Mouse (Mus musculus): ENCODE results near the gene Orc1. TPM values are rescaled to one million over a fixed set of nuclear protein-coding genes. Genes with fewer than 3 reads are reported as not detected.

The Orc1 gene
- 8.1 and 8.2 TPM in 2 replicates for polyA plus RNA-seq (2015; fragmentation: Nextera tagmentation; extraction: Ambion mirVana)

GRCm38 (mm10) chr4:108578840-108579742, at the start of gene Orc1, which contains the start of gene Prpf38a:
Gene Orc1 (plus strand): TSS chr4:108579423.
Gene Prpf38a (minus strand): TSS chr4:108579336.
- no peaks in the 10 kb centered on the region for H3K9me3 ChIP-seq
- H3K4me2 ChIP-seq: peak within 1 kb of the TSS; percentile 92
- H3K27me3 ChIP-seq: no peaks in the 10 kb centered on the region
- peaks cover 20% of the 10 kb centered on the region for H3K36me3 ChIP-seq
- under 1% methylated on average over 63 of the region's 64 CpGs for WGBS
- H3K27ac ChIP-seq: peak within 1 kb of the TSS; percentile 84
- peaks cover 20% of the 10 kb centered on the region for H3K4me1 ChIP-seq
- H3K4me3 ChIP-seq: peak within 1 kb of the TSS; percentile 75
- H3K9ac ChIP-seq: peak within 1 kb of the TSS; percentile 65
- peak; percentile 97 for ATAC-seq (ENCODE audit: insufficient number of reproducible peaks, low FRiP score, low TSS enrichment, low read depth)

GRCm38 (mm10) chr4:108539701-108540100, 39.5 kb upstream of the Orc1 start:
- no peaks in the 10 kb centered on the region for H3K4me1 ChIP-seq
- H3K27ac ChIP-seq: no peak overlapping the region
- no peak overlapping the region for H3K9ac ChIP-seq
- no peak for ATAC-seq (ENCODE audit: insufficient number of reproducible peaks, low FRiP score, low TSS enrichment, low read depth)
- peaks cover 10% of the 10 kb centered on the region; the same call in 1 of the 2 replicates for H3K36me3 ChIP-seq
- H3K9me3 ChIP-seq: no peaks in the 10 kb centered on the region
- H3K4me2 ChIP-seq: no peak overlapping the region
- no peaks in the 10 kb centered on the region for H3K27me3 ChIP-seq
- WGBS: 75% methylated on average over 2 of the region's 2 CpGs
- no peak overlapping the region for H3K4me3 ChIP-seq

- H3K36me3 ChIP-seq: peaks cover 74% of the 10 kb centered on the region
- no peak overlapping the region for H3K27ac ChIP-seq
- no peak overlapping the region for H3K9ac ChIP-seq
- ATAC-seq (ENCODE audit: insufficient number of reproducible peaks, low FRiP score, low TSS enrichment, low read depth): no peak
- 86% methylated on average over 1 of the region's 1 CpGs for WGBS
- no peaks in the 10 kb centered on the region for H3K4me1 ChIP-seq
- H3K4me3 ChIP-seq: no peak overlapping the region
- no peak overlapping the region for H3K4me2 ChIP-seq
- no peaks in the 10 kb centered on the region for H3K9me3 ChIP-seq
- no peaks in the 10 kb centered on the region for H3K27me3 ChIP-seq
Observed at GRCm38 (mm10) chr4:108565026-108565425, 14.2 kb upstream of the Orc1 start.

- H3K9me3 ChIP-seq: no peaks in the 10 kb centered on the region
Observed at GRCm38 (mm10) chr4:108572644-108573043, 6.6 kb upstream of the Orc1 start.

GRCm38 (mm10) chr4:108579743-108580411, 654 bp downstream of the Orc1 start:
- Histone ChIP-seq H3K4me3 (peak overlapping the region; percentile 75), H3K36me3 (peaks cover 19% of the 10 kb centered on the region), H3K27me3 (no peaks in the 10 kb centered on the region), H3K4me1 (peaks cover 20% of the 10 kb centered on the region), H3K4me2 (peak overlapping the region; percentile 92), H3K27ac (peak overlapping the region; percentile 84), H3K9ac (peak overlapping the region; percentile 53), H3K9me3 (no peaks in the 10 kb centered on the region)
- WGBS: under 1% methylated on average over 16 of the region's 16 CpGs
- no peak for ATAC-seq (ENCODE audit: insufficient number of reproducible peaks, low FRiP score, low TSS enrichment, low read depth)

More at GRCm38 (mm10) chr4:108572644-108573043, 6.6 kb upstream of the Orc1 start:
- 92% methylated on average over 3 of the region's 3 CpGs for WGBS
- H3K4me1 ChIP-seq: peaks cover 5% of the 10 kb centered on the region
- H3K9ac ChIP-seq: no peak overlapping the region
- peaks cover 66% of the 10 kb centered on the region for H3K36me3 ChIP-seq
- H3K27me3 ChIP-seq: no peaks in the 10 kb centered on the region
- no peak overlapping the region for H3K4me3 ChIP-seq
- H3K27ac ChIP-seq: no peak overlapping the region
- ATAC-seq (ENCODE audit: insufficient number of reproducible peaks, low FRiP score, low TSS enrichment, low read depth): no peak
- H3K4me2 ChIP-seq: no peak overlapping the region

- no peaks in the 10 kb centered on the region for H3K9me3 ChIP-seq
- H3K36me3 ChIP-seq: 0 out of 2 replicates have a peak, but pooled peaks cover 7% of the 10 kb centered on the region
- WGBS: 85% methylated on average over 2 of the region's 2 CpGs
- no peak overlapping the region for H3K9ac ChIP-seq
- H3K27me3 ChIP-seq: no peaks in the 10 kb centered on the region
- no peak overlapping the region for H3K4me3 ChIP-seq
- H3K27ac ChIP-seq: no peak overlapping the region
- no peaks in the 10 kb centered on the region for H3K4me1 ChIP-seq
- ATAC-seq (ENCODE audit: insufficient number of reproducible peaks, low FRiP score, low TSS enrichment, low read depth): no peak
- no peak overlapping the region for H3K4me2 ChIP-seq
Observed at GRCm38 (mm10) chr4:108593376-108593775, 14.2 kb downstream of the Orc1 start.

GRCm38 (mm10) chr4:108595785-108596184, 16.6 kb downstream of the Orc1 start:
- 69% methylated on average over 1 of the region's 1 CpGs for WGBS
- no peak for ATAC-seq (ENCODE audit: insufficient number of reproducible peaks, low FRiP score, low TSS enrichment, low read depth)
- Histone ChIP-seq H3K27ac (no peak overlapping the region), H3K27me3 (no peaks in the 10 kb centered on the region), H3K9me3 (no peaks in the 10 kb centered on the region), H3K36me3 (peaks cover 12% of the 10 kb centered on the region), H3K4me1 (no peaks in the 10 kb centered on the region), H3K4me2 (no peak overlapping the region), H3K4me3 (no peak overlapping the region), H3K9ac (no peak overlapping the region)

- 82% methylated on average over 4 of the region's 4 CpGs for WGBS
- Histone ChIP-seq H3K9me3 (no peaks in the 10 kb centered on the region), H3K9ac (no peak overlapping the region), H3K27me3 (no peaks in the 10 kb centered on the region), H3K4me2 (no peak overlapping the region), H3K27ac (no peak overlapping the region), H3K36me3 (peaks cover 25% of the 10 kb centered on the region), H3K4me3 (no peak overlapping the region), H3K4me1 (no peaks in the 10 kb centered on the region)
- no peak for ATAC-seq (ENCODE audit: insufficient number of reproducible peaks, low FRiP score, low TSS enrichment, low read depth)
Observed at GRCm38 (mm10) chr4:108598306-108598705, 19.1 kb downstream of the Orc1 start.

- H3K4me3 ChIP-seq: no peak overlapping the region
- WGBS: 95% methylated on average over 7 of the region's 7 CpGs
- H3K4me2 ChIP-seq: no peak overlapping the region
- no peak overlapping the region for H3K27ac ChIP-seq
- peaks cover 52% of the 10 kb centered on the region for H3K36me3 ChIP-seq
- H3K27me3 ChIP-seq: no peaks in the 10 kb centered on the region
- ATAC-seq (ENCODE audit: insufficient number of reproducible peaks, low FRiP score, low TSS enrichment, low read depth): no peak
- no peaks in the 10 kb centered on the region for H3K9me3 ChIP-seq
- H3K9ac ChIP-seq: no peak overlapping the region
- no peaks in the 10 kb centered on the region for H3K4me1 ChIP-seq
Observed at GRCm38 (mm10) chr4:108601870-108602269, 22.6 kb downstream of the Orc1 start.

GRCm38 (mm10) chr4:108608651-108609050, 29.4 kb downstream of the Orc1 start:
- peaks cover 25% of the 10 kb centered on the region for H3K36me3 ChIP-seq
- no peak for ATAC-seq (ENCODE audit: insufficient number of reproducible peaks, low FRiP score, low TSS enrichment, low read depth)
- H3K4me2 ChIP-seq: no peak overlapping the region
- no peak overlapping the region for H3K4me3 ChIP-seq
- no peak overlapping the region for H3K27ac ChIP-seq
- H3K4me1 ChIP-seq: no peaks in the 10 kb centered on the region
- no peak overlapping the region for H3K9ac ChIP-seq
- no peaks in the 10 kb centered on the region for H3K9me3 ChIP-seq
- no peaks in the 10 kb centered on the region for H3K27me3 ChIP-seq
- WGBS: 85% methylated on average over 3 of the region's 3 CpGs

GRCm38 (mm10) chr4:108610935-108611334, 31.7 kb downstream of the Orc1 start:
- Histone ChIP-seq H3K4me1 (no peaks in the 10 kb centered on the region), H3K9me3 (no peaks in the 10 kb centered on the region), H3K9ac (no peak overlapping the region), H3K4me3 (no peak overlapping the region), H3K4me2 (no peak overlapping the region), H3K27me3 (no peaks in the 10 kb centered on the region), H3K27ac (no peak overlapping the region), H3K36me3 (peaks cover 9% of the 10 kb centered on the region; the same call in 1 of the 2 replicates)
- WGBS: 90% methylated on average over 5 of the region's 5 CpGs
- no peak for ATAC-seq (ENCODE audit: insufficient number of reproducible peaks, low FRiP score, low TSS enrichment, low read depth)

- H3K27me3 ChIP-seq: no peaks in the 10 kb centered on the region
- peaks cover 16% of the 10 kb centered on the region for H3K4me1 ChIP-seq
- H3K4me2 ChIP-seq: 0 out of 2 replicates have a peak overlapping the region, but pooled peaks have one; percentile 82
- peak overlapping the region; percentile 85 for H3K4me3 ChIP-seq
- no peak overlapping the region for H3K9ac ChIP-seq
- no peak for ATAC-seq (ENCODE audit: insufficient number of reproducible peaks, low FRiP score, low TSS enrichment, low read depth)
- H3K27ac ChIP-seq: peak overlapping the region; percentile 96
- 66% methylated on average over 4 of the region's 4 CpGs for WGBS
- no peaks in the 10 kb centered on the region for H3K9me3 ChIP-seq
- H3K36me3 ChIP-seq: 0 out of 2 replicates have a peak, but pooled peaks cover 3% of the 10 kb centered on the region
Observed at GRCm38 (mm10) chr4:108618586-108618985, 39.4 kb downstream of the Orc1 start.

Measured in limb, embryonic 15.5 days (tissue).